Mouse (Mus musculus) erythroblast, embryonic 14.5 days (primary cell): Measurements from ENCODE around the gene Kdr.

Experiments
- GATA1 ChIP-seq: IDR thresholded peaks from 2 replicates; pipeline ENCODE4 v1.6.1; 2012; ENCODE audit warnings: low read length, inconsistent platforms, mixed read lengths
- TAL1 ChIP-seq: IDR thresholded peaks from 3 replicates; pipeline ENCODE4 v1.6.1; 2012; ENCODE audit warnings: low read length, inconsistent platforms, mixed read lengths

DNA sequence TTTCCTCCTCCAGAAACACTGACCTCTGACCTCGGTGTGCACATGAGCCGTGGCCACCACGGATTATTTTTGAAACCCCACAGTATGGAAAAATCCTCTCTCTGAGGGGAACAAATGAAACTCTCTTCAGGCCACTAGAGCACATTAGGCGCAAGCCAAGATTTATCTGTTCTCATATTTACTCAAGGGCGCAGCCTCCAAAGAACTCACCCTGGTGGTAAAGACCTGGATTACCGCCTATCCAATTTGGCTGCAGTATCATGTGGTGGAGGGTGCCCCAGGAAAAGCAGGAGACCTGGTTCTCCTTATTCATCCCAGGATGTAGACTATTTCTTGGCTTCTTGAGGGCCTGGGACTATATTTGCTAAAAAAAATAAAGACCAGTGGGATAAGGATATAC is 48.5 kb upstream of the Kdr start:
- TF ChIP-seq GATA1, result no peak
- TF ChIP-seq TAL1, result no peak
